Mouse (Mus musculus) olfactory bulb, adult 2 months (tissue): ENCODE measurements around the gene Tcf7l2.

ENCODE experiments used
- CTCF ChIP-seq: fragments of 200-500 bp; IDR thresholded peaks from 2 replicates; pipeline ENCODE4 v1.5.1; 2012; ENCODE audit warnings: low read depth, mild to moderate bottlenecking, low read length, moderate library complexity; ENCODE audit not compliant: insufficient read depth
- POLR2A ChIP-seq: fragments of 200-500 bp; IDR thresholded peaks from 2 replicates; pipeline ENCODE4 v1.6.1; 2012; ENCODE audit warnings: mild to moderate bottlenecking, low read depth, low read length, moderate library complexity; ENCODE audit not compliant: insufficient read depth

DNA sequence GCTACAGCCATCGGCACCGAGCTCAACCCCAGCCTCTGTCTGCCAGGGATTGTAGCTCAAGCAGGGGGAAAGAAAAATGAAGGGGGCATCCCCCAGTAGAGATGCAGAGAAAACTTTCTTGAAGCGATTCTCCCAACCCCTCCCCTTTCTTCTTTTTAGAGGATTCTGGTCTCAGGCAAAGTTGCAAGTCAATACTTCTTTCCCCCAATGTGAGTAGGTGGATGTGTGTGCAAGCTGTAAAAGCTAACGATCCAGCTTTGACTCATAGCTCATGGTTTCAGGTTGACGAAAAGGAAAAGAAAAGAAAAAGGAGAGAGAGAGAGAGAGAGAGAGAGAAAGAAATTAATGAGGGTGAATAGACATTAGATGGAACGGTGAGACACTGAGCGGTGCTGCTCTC, 8.8 kb downstream of the Tcf7l2 start:
- TF ChIP-seq POLR2A (no peak), CTCF (no peak)
